Comparison of ENCODE assay signal across 8 mouse cellular contexts in genomic region chr11:90129793-90130624, GRCm38 (mm10). TPM values are rescaled to one million over a fixed set of nuclear protein-coding genes. Genes with fewer than 3 reads are reported as not detected.
DNase-seq lines count a peak whose midpoint lies in the region; ATAC-seq lines count a peak whose summit lies in the region.

No protein-coding gene starts in this region.

- H3K36me3 ChIP-seq in forebrain, embryonic 13.5 days (ENCODE audit: poor library complexity, severe bottlenecking), result no peaks in the 10 kb centered on the region
- no peaks in the 10 kb centered on the region for H3K36me3 ChIP-seq in forebrain, embryonic 11.5 days (ENCODE audit: control insufficient read depth, insufficient read depth, low read length)
- H3K36me3 ChIP-seq in heart, embryonic 15.5 days, result no peaks in the 10 kb centered on the region
- no peaks in the 10 kb centered on the region for H3K36me3 ChIP-seq in kidney, embryonic 16.5 days (ENCODE audit: insufficient read depth, low read length)
- H3K36me3 ChIP-seq in midbrain, embryonic 13.5 days, result no peaks in the 10 kb centered on the region

- H3K27me3 ChIP-seq in forebrain, embryonic 13.5 days, result no peaks in the 10 kb centered on the region
- no peaks in the 10 kb centered on the region for H3K27me3 ChIP-seq in forebrain, embryonic 11.5 days (ENCODE audit: control insufficient read depth, insufficient read depth, low read length)
- no peaks in the 10 kb centered on the region for H3K27me3 ChIP-seq in heart, embryonic 15.5 days
- no peaks in the 10 kb centered on the region for H3K27me3 ChIP-seq in kidney, embryonic 16.5 days (ENCODE audit: insufficient read depth, low read length)
- H3K27me3 ChIP-seq in midbrain, embryonic 13.5 days, result no peaks in the 10 kb centered on the region

- DNase-seq in forebrain, embryonic 11.5 days (ENCODE audit: low spot score), result no peak
- DNase-seq in urinary bladder, adult 2 months (ENCODE audit: low spot score), result no peak
- DNase-seq in cerebellum, adult 9-11 months, result no peak
- no peak for DNase-seq in left cerebral cortex, postnatal 25 days (ENCODE audit: low spot score in 2 of 2)

- no peak for ATAC-seq in forebrain, embryonic 13.5 days
- no peak for ATAC-seq in forebrain, embryonic 11.5 days (replicated peaks; ENCODE audit: low FRiP score)
- ATAC-seq in heart, embryonic 15.5 days (replicated peaks; ENCODE audit: insufficient number of reproducible peaks, insufficient read depth, low FRiP score, low read depth), result peak; percentile 84
- ATAC-seq in kidney, embryonic 16.5 days (ENCODE audit: low FRiP score, low TSS enrichment), result peak; percentile 76
- ATAC-seq in midbrain, embryonic 13.5 days, result no peak

- intact Hi-C loops in left cerebral cortex, postnatal 25 days (cut with DNase I), result no loop called here

- H3K27ac ChIP-seq in forebrain, embryonic 13.5 days, result no peak overlapping the region; the same call in 1 of the 2 replicates
- H3K27ac ChIP-seq in forebrain, embryonic 11.5 days (ENCODE audit: low read depth, low read length), result no peak overlapping the region
- peak overlapping the region; percentile 31 for H3K27ac ChIP-seq in heart, embryonic 15.5 days
- H3K27ac ChIP-seq in kidney, embryonic 16.5 days (ENCODE audit: low read length), result no peak overlapping the region
- H3K27ac ChIP-seq in midbrain, embryonic 13.5 days, result 0 out of 2 replicates have a peak overlapping the region, but pooled peaks have one; percentile 25

- no peak overlapping the region for H3K9ac ChIP-seq in forebrain, embryonic 13.5 days
- H3K9ac ChIP-seq in forebrain, embryonic 11.5 days (ENCODE audit: low read length), result no peak overlapping the region
- no peak overlapping the region for H3K9ac ChIP-seq in heart, embryonic 15.5 days
- H3K9ac ChIP-seq in kidney, embryonic 16.5 days (replicated peaks; ENCODE audit: low read length), result no peak overlapping the region
- no peak overlapping the region for H3K9ac ChIP-seq in midbrain, embryonic 13.5 days (replicated peaks)

- peaks cover 17% of the 10 kb centered on the region for H3K4me1 ChIP-seq in forebrain, embryonic 13.5 days
- peaks cover 7% of the 10 kb centered on the region; the same call in 1 of the 2 replicates for H3K4me1 ChIP-seq in forebrain, embryonic 11.5 days (replicated peaks; ENCODE audit: control insufficient read depth, insufficient read depth, low read length)
- H3K4me1 ChIP-seq in heart, embryonic 15.5 days (replicated peaks), result peaks cover 18% of the 10 kb centered on the region
- H3K4me1 ChIP-seq in kidney, embryonic 16.5 days (ENCODE audit: insufficient read depth, low read length), result peaks cover 11% of the 10 kb centered on the region
- H3K4me1 ChIP-seq in midbrain, embryonic 13.5 days (replicated peaks), result peaks cover 13% of the 10 kb centered on the region

- WGBS in forebrain, embryonic 13.5 days, result 48% methylated on average over 12 of the region's 12 CpGs
- WGBS in forebrain, embryonic 11.5 days, result 48% methylated on average over 12 of the region's 12 CpGs
- WGBS in heart, embryonic 15.5 days, result 30% methylated on average over 12 of the region's 12 CpGs
- WGBS in kidney, embryonic 16.5 days, result 20% methylated on average over 12 of the region's 12 CpGs
- 42% methylated on average over 12 of the region's 12 CpGs for WGBS in midbrain, embryonic 13.5 days

- no peaks in the 10 kb centered on the region for H3K9me3 ChIP-seq in forebrain, embryonic 13.5 days (replicated peaks)
- H3K9me3 ChIP-seq in forebrain, embryonic 11.5 days (ENCODE audit: control insufficient read depth, low read length), result no peaks in the 10 kb centered on the region
- no peaks in the 10 kb centered on the region for H3K9me3 ChIP-seq in heart, embryonic 15.5 days (replicated peaks)
- H3K9me3 ChIP-seq in kidney, embryonic 16.5 days (ENCODE audit: low read length), result no peaks in the 10 kb centered on the region
- no peaks in the 10 kb centered on the region for H3K9me3 ChIP-seq in midbrain, embryonic 13.5 days

- H3K4me2 ChIP-seq in forebrain, embryonic 13.5 days, result peak overlapping the region; percentile 3; the same call in 1 of the 2 replicates
- no peak overlapping the region for H3K4me2 ChIP-seq in forebrain, embryonic 11.5 days (ENCODE audit: low read depth, low read length, severe bottlenecking)
- peak overlapping the region; percentile 41 for H3K4me2 ChIP-seq in heart, embryonic 15.5 days
- H3K4me2 ChIP-seq in kidney, embryonic 16.5 days (replicated peaks; ENCODE audit: low read depth, low read length), result peak overlapping the region; percentile 30; the same call in 1 of the 2 replicates
- H3K4me2 ChIP-seq in midbrain, embryonic 13.5 days (replicated peaks), result peak overlapping the region; percentile 15; the same call in 1 of the 2 replicates

- H3K4me3 ChIP-seq in forebrain, embryonic 13.5 days, result no peak overlapping the region
- no peak overlapping the region for H3K4me3 ChIP-seq in forebrain, embryonic 11.5 days (ENCODE audit: low read depth, low read length)
- no peak overlapping the region for H3K4me3 ChIP-seq in heart, embryonic 15.5 days
- H3K4me3 ChIP-seq in kidney, embryonic 16.5 days (ENCODE audit: low read length), result no peak overlapping the region
- H3K4me3 ChIP-seq in midbrain, embryonic 13.5 days (replicated peaks), result no peak overlapping the region

RNA-seq across cellular contexts. Expression of gene Gm45716, which starts 57.5 kb away (rescaled TPM):
- polyA plus RNA-seq in forebrain, embryonic 13.5 days (2015; fragmentation: Nextera tagmentation; extraction: Ambion mirVana), result 19.2 and 21.3 TPM in 2 replicates
- 18.0 and 19.3 TPM in 2 replicates for polyA plus RNA-seq in forebrain, embryonic 11.5 days (2014; fragmentation: Nextera tagmentation; extraction: Ambion mirVana)
- polyA plus RNA-seq in heart, embryonic 15.5 days (2015; fragmentation: Nextera tagmentation; extraction: Ambion mirVana), result 43.7 and 54.6 TPM in 2 replicates
- 5.8 and 6.7 TPM in 2 replicates for polyA plus RNA-seq in kidney, embryonic 16.5 days (2015; fragmentation: Nextera tagmentation; extraction: Ambion mirVana)
- polyA plus RNA-seq in midbrain, embryonic 13.5 days (2015; fragmentation: Nextera tagmentation; extraction: Ambion mirVana), result 25.4 and 25.5 TPM in 2 replicates
- polyA plus RNA-seq in urinary bladder, adult 2 months (2012; rRNA removed), result 2.4 and 3.5 TPM in 2 replicates
- 1 to 10 TPM; 4.0 to 4.8 TPM for total RNA-seq in left cerebral cortex, postnatal 25 days (2021)

Comparison
In these comparisons a context has a peak if more than half of its experiments do, and no peak if none do; other contexts are left out.
1. ATAC-seq: peak in heart, embryonic 15.5 days (single experiment) and kidney, embryonic 16.5 days (single experiment); none in forebrain, embryonic 13.5 days (single experiment), forebrain, embryonic 11.5 days (single experiment) and midbrain, embryonic 13.5 days (single experiment).
2. H3K27ac ChIP-seq: peak in heart, embryonic 15.5 days (single experiment) and midbrain, embryonic 13.5 days (single experiment); none in forebrain, embryonic 13.5 days (single experiment), forebrain, embryonic 11.5 days (single experiment) and kidney, embryonic 16.5 days (single experiment).